Mouse (Mus musculus) hindbrain, postnatal 0 days (tissue): ENCODE data around the gene Scamp5. TPM values are rescaled to one million over a fixed set of nuclear protein-coding genes. Genes with fewer than 3 reads are reported as not detected.

ENCODE experiments used
- ATAC-seq: fragments of 200-750 bp; cut with Nextera tagmentation; 2 replicates; pipeline ENCODE4 v1.8.0; 2017; ENCODE audit warnings: mild to moderate bottlenecking, moderate TSS enrichment, moderate library complexity
- DNase-seq: peaks from one replicate; pipeline ENCODE4 v3.0.0-alpha.2; 2015; ENCODE audit warnings: low spot score
- H3K27ac ChIP-seq: fragments of 300-500 bp; sonication (generic); 2 replicates; pipeline ENCODE4 v1.5.1; 2014; ENCODE audit warnings: mild to moderate bottlenecking
- H3K27me3 ChIP-seq: fragments of 300-500 bp; sonication (generic); 2 replicates; pipeline ENCODE4 v1.6.1; 2014; ENCODE audit warnings: low read length, mixed read lengths; ENCODE audit not compliant: insufficient read depth
- H3K36me3 ChIP-seq: fragments of 300-500 bp; sonication (generic); 2 replicates; pipeline ENCODE4 v1.6.1; 2014; ENCODE audit warnings: low read length, mixed read lengths; ENCODE audit not compliant: insufficient read depth
- H3K4me1 ChIP-seq: fragments of 300-500 bp; sonication (generic); 2 replicates; pipeline ENCODE4 v1.6.1; 2014; ENCODE audit warnings: antibody characterized with exemption, low read length, mixed read lengths; ENCODE audit not compliant: insufficient read depth
- H3K4me2 ChIP-seq: fragments of 300-500 bp; sonication (generic); 2 replicates; pipeline ENCODE4 v1.6.1; 2014; ENCODE audit warnings: low read depth, mild to moderate bottlenecking, low read length, moderate library complexity, mixed read lengths
- H3K4me3 ChIP-seq: fragments of 300-500 bp; sonication (generic); 2 replicates; pipeline ENCODE4 v1.5.1; 2014; ENCODE audit warnings: low read length
- H3K9ac ChIP-seq: fragments of 300-500 bp; sonication (generic); replicated peaks from 2 replicates; pipeline ENCODE4 v1.6.1; 2014; ENCODE audit warnings: mild to moderate bottlenecking, low read length, moderate library complexity, mixed read lengths
- H3K9me3 ChIP-seq: fragments of 300-500 bp; sonication (generic); 2 replicates; pipeline ENCODE4 v1.6.1; 2016; ENCODE audit warnings: low read length, mixed read lengths
- CTCF ChIP-seq: IDR thresholded peaks from 2 replicates; pipeline ENCODE4 v1.5.1; 2016; ENCODE audit warnings: antibody characterized with exemption, control low read depth, low read depth
- WGBS: fragments of 180-500 bp; shearing (Covaris S2); extraction: QIAGEN DNeasy Blood & Tissue Kit; methylation state at CpG from one replicate; pipeline ENCODE4 v1.1.7; 2014; 5-methylcytosine and 5-hydroxymethylcytosine counted together
- polyA plus RNA-seq: library from polyadenylated mRNA; unstranded; fragments of >200 nt; fragmentation: Nextera tagmentation; extraction: Ambion mirVana; gene quantifications from 2 replicates; pipeline ENCODE4 v1.2.1, GENCODE M21; 2015
- total RNA-seq: library from RNA; depleted of rRNA; stranded (reverse); fragments of >200 nt; gene quantifications from 2 replicates; pipeline ENCODE4 v1.2.3, GENCODE M21; 2014

Gene Scamp5
- total and polyA plus RNA-seq, 2 experiments from 2014 or later: 163 to 375 TPM

GRCm38 (mm10) chr9:57424066-57424465, 43.8 kb downstream of the Scamp5 start:
- Histone ChIP-seq H3K36me3 (no peaks in the 10 kb centered on the region), H3K27ac (no peak overlapping the region), H3K27me3 (no peaks in the 10 kb centered on the region), H3K4me1 (peaks cover 16% of the 10 kb centered on the region; the same call in 1 of the 2 replicates), H3K4me2 (no peak overlapping the region), H3K4me3 (no peak overlapping the region), H3K9me3 (no peaks in the 10 kb centered on the region), H3K9ac (no peak overlapping the region)
- DNase-seq (no peak), ATAC-seq (no peak)
- WGBS: 79% methylated on average over 6 of the region's 6 CpGs
- TF ChIP-seq CTCF: no peak

GRCm38 (mm10) chr9:57421688-57422111, 46.2 kb downstream of the Scamp5 start:
- Histone ChIP-seq H3K4me1 (peaks cover 16% of the 10 kb centered on the region; the same call in 1 of the 2 replicates), H3K9me3 (no peaks in the 10 kb centered on the region), H3K27ac (peak overlapping the region; percentile 77; the same call in 1 of the 2 replicates), H3K9ac (no peak overlapping the region), H3K4me2 (no peak overlapping the region), H3K27me3 (no peaks in the 10 kb centered on the region), H3K36me3 (no peaks in the 10 kb centered on the region), H3K4me3 (no peak overlapping the region)
- no peak for DNase-seq
- no peak for TF ChIP-seq CTCF
- ATAC-seq: no peak
- WGBS: 58% methylated on average over 5 of the region's 5 CpGs

- Histone ChIP-seq H3K36me3 (no peaks in the 10 kb centered on the region), H3K27ac (peak overlapping the region; percentile 77), H3K4me2 (no peak overlapping the region), H3K9ac (no peak overlapping the region), H3K4me1 (peaks cover 16% of the 10 kb centered on the region; the same call in 1 of the 2 replicates), H3K4me3 (no peak overlapping the region), H3K27me3 (no peaks in the 10 kb centered on the region), H3K9me3 (no peaks in the 10 kb centered on the region)
- DNase-seq (no peak), ATAC-seq (peak; percentile 8)
- 68% methylated on average over 9 of the region's 9 CpGs for WGBS
- no peak for TF ChIP-seq CTCF
Observed at GRCm38 (mm10) chr9:57421121-57421571, 46.7 kb downstream of the Scamp5 start.

GRCm38 (mm10) chr9:57420321-57421120, 47.3 kb downstream of the Scamp5 start:
- TF ChIP-seq CTCF: no peak; the same call in 1 of the 2 replicates
- no peaks in the 10 kb centered on the region for H3K27me3 ChIP-seq
- no peak overlapping the region for H3K4me2 ChIP-seq
- H3K27ac ChIP-seq: peak overlapping the region; percentile 77
- peaks cover 16% of the 10 kb centered on the region; the same call in 1 of the 2 replicates for H3K4me1 ChIP-seq
- no peak overlapping the region for H3K4me3 ChIP-seq
- no peak overlapping the region for H3K9ac ChIP-seq
- 27% methylated on average over 20 of the region's 20 CpGs for WGBS
- DNase-seq (peak; percentile 87), ATAC-seq (peak; percentile 93)
- H3K36me3 ChIP-seq: no peaks in the 10 kb centered on the region
- H3K9me3 ChIP-seq: no peaks in the 10 kb centered on the region

GRCm38 (mm10) chr9:57419521-57420267, 48.2 kb downstream of the Scamp5 start:
- Histone ChIP-seq H3K27me3 (no peaks in the 10 kb centered on the region), H3K4me2 (no peak overlapping the region), H3K27ac (peak overlapping the region; percentile 77), H3K9ac (no peak overlapping the region), H3K36me3 (no peaks in the 10 kb centered on the region), H3K9me3 (no peaks in the 10 kb centered on the region), H3K4me1 (peaks cover 16% of the 10 kb centered on the region; the same call in 1 of the 2 replicates), H3K4me3 (no peak overlapping the region)
- no peak for DNase-seq
- ATAC-seq: peak; percentile 28; the same call in 1 of the 2 replicates
- no peak for TF ChIP-seq CTCF
- 76% methylated on average over 16 of the region's 16 CpGs for WGBS

- no peak overlapping the region for H3K27ac ChIP-seq
- no peak for ATAC-seq
- H3K27me3 ChIP-seq: no peaks in the 10 kb centered on the region
- DNase-seq: no peak
- TF ChIP-seq CTCF: no peak
- WGBS: 62% methylated on average over 8 of the region's 8 CpGs
- no peaks in the 10 kb centered on the region; the same call in 1 of the 2 replicates for H3K36me3 ChIP-seq
- H3K4me3 ChIP-seq: no peak overlapping the region
- H3K9me3 ChIP-seq: no peaks in the 10 kb centered on the region
- peaks cover 16% of the 10 kb centered on the region; the same call in 1 of the 2 replicates for H3K4me1 ChIP-seq
- H3K9ac ChIP-seq: no peak overlapping the region
- no peak overlapping the region for H3K4me2 ChIP-seq
Observed at GRCm38 (mm10) chr9:57417341-57417740, 50.5 kb downstream of the Scamp5 start.
